Mouse (Mus musculus): Measurements from ENCODE around the gene Naa35.

DNA sequence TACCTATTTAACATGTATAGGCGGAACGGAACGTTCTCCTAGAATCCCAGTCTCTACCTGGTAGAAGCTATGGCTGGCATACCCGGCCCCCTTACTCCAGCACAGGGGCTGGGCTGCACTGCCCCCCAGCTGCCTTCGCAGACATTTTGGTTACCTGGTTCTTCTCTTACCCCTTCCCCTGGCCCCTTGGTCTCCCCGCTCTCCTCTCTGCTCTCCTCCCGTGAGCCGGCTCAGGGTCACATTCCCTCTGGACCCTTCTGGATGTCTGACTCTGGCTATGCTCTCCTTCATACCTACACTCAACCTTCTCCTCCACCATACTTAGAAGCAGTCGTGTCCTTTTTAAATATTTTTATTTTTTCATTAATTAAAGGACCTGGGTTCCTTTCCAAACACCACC lies 578 bp upstream of the Naa35 start:
- TF ChIP-seq EP300 (IDR thresholded peaks at IDR 0.05; ENCODE audit: low read depth) (no peak), CTCF (IDR thresholded peaks at IDR 0.05; ENCODE audit: low read depth) (peak; percentile 27; the same call in 1 of the 2 replicates)

Data from heart, postnatal 0 days (tissue).